Mouse (Mus musculus): ENCODE results near the gene Dlgap5. TPM values are rescaled to one million over a fixed set of nuclear protein-coding genes. Genes with fewer than 3 reads are reported as not detected.
"Not testable (repeated sequence)": the region's sequence is repeated elsewhere in the genome, so short reads cannot be mapped to it uniquely, and the experiment has no call there.

Dlgap5 gene
- polyA plus RNA-seq, 2 experiments: 32.5 to 37.9 TPM

- 88% methylated on average over 8 of the region's 8 CpGs for WGBS
- no peaks in the 10 kb centered on the region for H3K9me3 ChIP-seq (ENCODE audit: control insufficient read depth, low read length)
- no peak overlapping the region for H3K27ac ChIP-seq (replicated peaks; ENCODE audit: low read depth, low read length)
- no peak overlapping the region for H3K4me3 ChIP-seq (replicated peaks; ENCODE audit: low read length)
- DNase-seq (ENCODE audit: low spot score) (no peak), ATAC-seq (ENCODE audit: low FRiP score, low read depth) (no peak)
- H3K4me2 ChIP-seq (replicated peaks; ENCODE audit: low read depth, low read length, severe bottlenecking): no peak overlapping the region
- no peak for TF ChIP-seq POLR2A (IDR thresholded peaks at IDR 0.05; ENCODE audit: borderline replicate concordance, extremely low read depth, insufficient read depth, insufficient read length)
- no peaks in the 10 kb centered on the region for H3K36me3 ChIP-seq (ENCODE audit: control insufficient read depth, insufficient read depth, low read length)
- H3K9ac ChIP-seq (ENCODE audit: low read depth, low read length, severe bottlenecking): no peak overlapping the region
- H3K27me3 ChIP-seq (ENCODE audit: control insufficient read depth, insufficient read depth, low read length): no peaks in the 10 kb centered on the region
- H3K4me1 ChIP-seq (ENCODE audit: control insufficient read depth, insufficient read depth, low read length): no peaks in the 10 kb centered on the region
Observed at GRCm38 (mm10) chr14:47461997-47462396, 43.8 kb upstream of the Dlgap5 start.

- Histone ChIP-seq H3K9ac (ENCODE audit: low read depth, low read length, severe bottlenecking) (no peak overlapping the region), H3K4me2 (replicated peaks; ENCODE audit: low read depth, low read length, severe bottlenecking) (no peak overlapping the region), H3K9me3 (ENCODE audit: control insufficient read depth, low read length) (no peaks in the 10 kb centered on the region), H3K36me3 (ENCODE audit: control insufficient read depth, insufficient read depth, low read length) (no peaks in the 10 kb centered on the region), H3K27me3 (ENCODE audit: control insufficient read depth, insufficient read depth, low read length) (no peaks in the 10 kb centered on the region), H3K27ac (replicated peaks; ENCODE audit: low read depth, low read length) (no peak overlapping the region), H3K4me1 (ENCODE audit: control insufficient read depth, insufficient read depth, low read length) (no peaks in the 10 kb centered on the region), H3K4me3 (replicated peaks; ENCODE audit: low read length) (no peak overlapping the region)
- TF ChIP-seq POLR2A (IDR thresholded peaks at IDR 0.05; ENCODE audit: borderline replicate concordance, extremely low read depth, insufficient read depth, insufficient read length): no peak
- ATAC-seq (ENCODE audit: low FRiP score, low read depth) (no peak), DNase-seq (ENCODE audit: low spot score) (no peak)
- WGBS: 82% methylated on average over 4 of the region's 4 CpGs
Observed at GRCm38 (mm10) chr14:47459556-47459955, 41.3 kb upstream of the Dlgap5 start.

GRCm38 (mm10) chr14:47450121-47450520, 31.9 kb upstream of the Dlgap5 start, which contains the start of gene Fbxo34:
Gene Fbxo34 (plus strand): TSS chr14:47450421.
- not testable (repeated sequence) for H3K4me2 ChIP-seq (replicated peaks; ENCODE audit: low read depth, low read length, severe bottlenecking); DNase-seq (ENCODE audit: low spot score); H3K9ac ChIP-seq (ENCODE audit: low read depth, low read length, severe bottlenecking); H3K4me3 ChIP-seq (replicated peaks; ENCODE audit: low read length); H3K4me1 ChIP-seq (ENCODE audit: control insufficient read depth, insufficient read depth, low read length); H3K27ac ChIP-seq (replicated peaks; ENCODE audit: low read depth, low read length); ATAC-seq (ENCODE audit: low FRiP score, low read depth); H3K27me3 ChIP-seq (ENCODE audit: control insufficient read depth, insufficient read depth, low read length); H3K9me3 ChIP-seq (ENCODE audit: control insufficient read depth, low read length); H3K36me3 ChIP-seq (ENCODE audit: control insufficient read depth, insufficient read depth, low read length)
- 98% methylated on average over 2 of the region's 5 CpGs for WGBS

GRCm38 (mm10) chr14:47445331-47446095, 27.3 kb upstream of the Dlgap5 start:
- DNase-seq (ENCODE audit: low spot score) (no peak), ATAC-seq (ENCODE audit: low FRiP score, low read depth) (no peak)
- H3K36me3 ChIP-seq (ENCODE audit: control insufficient read depth, insufficient read depth, low read length): no peaks in the 10 kb centered on the region
- H3K4me2 ChIP-seq (replicated peaks; ENCODE audit: low read depth, low read length, severe bottlenecking): no peak overlapping the region
- H3K4me3 ChIP-seq (replicated peaks; ENCODE audit: low read length): no peak overlapping the region
- 50% methylated on average over 9 of the region's 9 CpGs for WGBS
- H3K9me3 ChIP-seq (ENCODE audit: control insufficient read depth, low read length): no peaks in the 10 kb centered on the region
- no peaks in the 10 kb centered on the region for H3K4me1 ChIP-seq (ENCODE audit: control insufficient read depth, insufficient read depth, low read length)
- H3K27me3 ChIP-seq (ENCODE audit: control insufficient read depth, insufficient read depth, low read length): no peaks in the 10 kb centered on the region
- no peak for TF ChIP-seq POLR2A (IDR thresholded peaks at IDR 0.05; ENCODE audit: borderline replicate concordance, extremely low read depth, insufficient read depth, insufficient read length)
- no peak overlapping the region for H3K9ac ChIP-seq (ENCODE audit: low read depth, low read length, severe bottlenecking)
- no peak overlapping the region; the same call in 1 of the 2 replicates for H3K27ac ChIP-seq (replicated peaks; ENCODE audit: low read depth, low read length)

GRCm38 (mm10) chr14:47444907-47445306, 26.7 kb upstream of the Dlgap5 start:
- Histone ChIP-seq H3K36me3 (ENCODE audit: control insufficient read depth, insufficient read depth, low read length) (no peaks in the 10 kb centered on the region), H3K9ac (ENCODE audit: low read depth, low read length, severe bottlenecking) (no peak overlapping the region), H3K27ac (replicated peaks; ENCODE audit: low read depth, low read length) (no peak overlapping the region; the same call in 1 of the 2 replicates), H3K4me3 (replicated peaks; ENCODE audit: low read length) (no peak overlapping the region), H3K9me3 (ENCODE audit: control insufficient read depth, low read length) (0 out of 2 replicates have a peak, but pooled peaks cover 5% of the 10 kb centered on the region), H3K4me2 (replicated peaks; ENCODE audit: low read depth, low read length, severe bottlenecking) (no peak overlapping the region), H3K4me1 (ENCODE audit: control insufficient read depth, insufficient read depth, low read length) (no peaks in the 10 kb centered on the region), H3K27me3 (ENCODE audit: control insufficient read depth, insufficient read depth, low read length) (no peaks in the 10 kb centered on the region)
- TF ChIP-seq POLR2A (IDR thresholded peaks at IDR 0.05; ENCODE audit: borderline replicate concordance, extremely low read depth, insufficient read depth, insufficient read length): no peak
- DNase-seq (ENCODE audit: low spot score) (no peak), ATAC-seq (ENCODE audit: low FRiP score, low read depth) (no peak)
- 69% methylated on average over 2 of the region's 2 CpGs for WGBS

Measured in limb, embryonic 14.5 days (tissue).